Mouse (Mus musculus) liver, embryonic 14.5 days (tissue): ENCODE measurements around the gene Fgl2. TPM values are rescaled to one million over a fixed set of nuclear protein-coding genes. Genes with fewer than 3 reads are reported as not detected.

Experiments
- ATAC-seq: fragments of 200-750 bp; cut with Nextera tagmentation; 2 replicates; pipeline ENCODE4 v1.8.0; 2017; ENCODE audit warnings: moderate number of reproducible peaks, mild to moderate bottlenecking, moderate library complexity; ENCODE audit not compliant: insufficient read depth
- DNase-seq, 3 experiments: peaks; one replicate each; pipeline ENCODE4 v3.0.0-alpha.2; 2012 to 2013; ENCODE audit warnings: low read depth in 3 of 3, low spot score in 3 of 3
- H3K27ac ChIP-seq: fragments of 300-500 bp; sonication (generic); 2 replicates; pipeline ENCODE4 v1.5.1; 2014; ENCODE audit warnings: moderate library complexity, mild to moderate bottlenecking, control low read depth, inconsistent platforms
- H3K27me3 ChIP-seq: fragments of 300-500 bp; sonication (generic); 2 replicates; pipeline ENCODE4 v1.6.1; 2014; ENCODE audit warnings: mild to moderate bottlenecking, low read length, moderate library complexity; ENCODE audit not compliant: control insufficient read depth, insufficient read depth
- H3K36me3 ChIP-seq: fragments of 300-500 bp; sonication (generic); replicated peaks from 2 replicates; pipeline ENCODE4 v1.6.1; 2014; ENCODE audit warnings: low read depth; ENCODE audit not compliant: control insufficient read depth, insufficient read depth
- H3K4me1 ChIP-seq, 2 experiments: fragments of 200-500 bp in 1 of 2; fragments of 300-500 bp in 1 of 2; sonication (generic) in 1 of 2; replicated peaks; 2 replicates each; pipeline ENCODE4 v1.6.1; 2012 to 2014; ENCODE audit warnings: antibody characterized with exemption in 1 of 2, inconsistent platforms in 1 of 2, low read length in 1 of 2; ENCODE audit not compliant: control insufficient read depth in 2 of 2, insufficient read depth in 2 of 2
- H3K4me2 ChIP-seq: fragments of 300-500 bp; sonication (generic); 2 replicates; pipeline ENCODE4 v1.6.1; 2014; ENCODE audit warnings: low read depth, mild to moderate bottlenecking, control low read depth, moderate library complexity
- H3K4me3 ChIP-seq, 2 experiments: fragments of 200-500 bp in 1 of 2; fragments of 300-500 bp in 1 of 2; sonication (generic) in 1 of 2; 2 replicates each; pipeline ENCODE4 v1.5.1; 2012 to 2014; ENCODE audit warnings: low read depth in 2 of 2, low read length in 2 of 2, mild to moderate bottlenecking in 2 of 2, control low read depth in 1 of 2, inconsistent platforms in 1 of 2, moderate library complexity in 1 of 2; ENCODE audit not compliant: insufficient read depth in 1 of 2
- H3K9ac ChIP-seq: fragments of 300-500 bp; sonication (generic); replicated peaks from 2 replicates; pipeline ENCODE4 v1.6.1; 2014; ENCODE audit warnings: mild to moderate bottlenecking, control low read depth, moderate library complexity
- H3K9me3 ChIP-seq: fragments of 300-500 bp; sonication (generic); 2 replicates; pipeline ENCODE4 v1.6.1; 2016; ENCODE audit warnings: low read length, mixed read lengths; ENCODE audit not compliant: control insufficient read depth
- CTCF ChIP-seq: IDR thresholded peaks from 2 replicates; pipeline ENCODE4 v1.5.1; 2016; ENCODE audit warnings: antibody characterized with exemption, low read depth, control low read depth
- EP300 ChIP-seq: IDR thresholded peaks from 2 replicates; pipeline ENCODE4 v1.6.1; 2016; ENCODE audit warnings: antibody characterized with exemption, low read depth
- WGBS: fragments of 180-500 bp; shearing (Covaris S2); extraction: QIAGEN DNeasy Blood & Tissue Kit; methylation state at CpG from one replicate; pipeline ENCODE4 v1.1.7; 2014; ENCODE audit not compliant: insufficient replicate concordance; 5-methylcytosine and 5-hydroxymethylcytosine counted together
- polyA plus RNA-seq, 2 experiments: library from polyadenylated mRNA; depleted of rRNA in 1 of 2; stranded (reverse) in 1 of 2; unstranded in 1 of 2; fragments of >200 nt; fragmentation: Nextera tagmentation in 1 of 2; extraction: Ambion mirVana in 1 of 2; gene quantifications; 2 replicates each; pipeline versions ENCODE4 v1.2.1 to v1.2.3; 2012 to 2014

The Fgl2 gene
- polyA plus RNA-seq (2012; rRNA removed): 0.82 and 1.1 TPM in 2 replicates
- polyA plus RNA-seq (2014; fragmentation: Nextera tagmentation; extraction: Ambion mirVana): 1.6 and 1.7 TPM in 2 replicates

DNA sequence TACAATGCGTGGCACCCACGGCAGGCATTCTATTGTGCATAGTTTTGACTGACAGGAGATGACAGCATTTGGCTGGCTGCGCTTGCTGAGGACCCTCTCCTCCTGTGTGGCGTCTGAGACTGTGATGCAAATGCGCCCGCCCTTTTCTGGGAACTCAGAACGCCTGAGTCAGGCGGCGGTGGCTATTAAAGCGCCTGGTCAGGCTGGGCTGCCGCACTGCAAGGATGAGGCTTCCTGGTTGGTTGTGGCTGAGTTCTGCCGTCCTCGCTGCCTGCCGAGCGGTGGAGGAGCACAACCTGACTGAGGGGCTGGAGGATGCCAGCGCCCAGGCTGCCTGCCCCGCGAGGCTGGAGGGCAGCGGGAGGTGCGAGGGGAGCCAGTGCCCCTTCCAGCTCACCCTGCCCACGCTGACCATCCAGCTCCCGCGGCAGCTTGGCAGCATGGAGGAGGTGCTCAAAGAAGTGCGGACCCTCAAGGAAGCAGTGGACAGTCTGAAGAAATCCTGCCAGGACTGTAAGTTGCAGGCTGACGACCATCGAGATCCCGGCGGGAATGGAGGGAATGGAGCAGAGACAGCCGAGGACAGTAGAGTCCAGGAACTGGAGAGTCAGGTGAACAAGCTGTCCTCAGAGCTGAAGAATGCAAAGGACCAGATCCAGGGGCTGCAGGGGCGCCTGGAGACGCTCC lies at the start of gene Fgl2:
Gene Fgl2, plus strand, starts transcription at position 150 of the 687 bp plus-strand sequence.
- 4% methylated on average over 31 of the region's 31 CpGs for WGBS
- H3K4me1 ChIP-seq: no peaks in the 10 kb centered on the region
- H3K36me3 ChIP-seq: no peaks in the 10 kb centered on the region
- no peak for DNase-seq
- H3K27ac ChIP-seq: no peak within 1 kb of the TSS
- H3K27me3 ChIP-seq: no peaks in the 10 kb centered on the region; the same call in 1 of the 2 replicates
- H3K9ac ChIP-seq: no peak within 1 kb of the TSS
- peak within 1 kb of the TSS; percentile 61 for H3K4me2 ChIP-seq
- TF ChIP-seq CTCF (no peak), EP300 (no peak)
- H3K4me3 ChIP-seq: peak within 1 kb of the TSS; percentile 5 to 40
- peak; percentile 51; the same call in 1 of the 2 replicates for ATAC-seq
- no peaks in the 10 kb centered on the region for H3K9me3 ChIP-seq

DNA sequence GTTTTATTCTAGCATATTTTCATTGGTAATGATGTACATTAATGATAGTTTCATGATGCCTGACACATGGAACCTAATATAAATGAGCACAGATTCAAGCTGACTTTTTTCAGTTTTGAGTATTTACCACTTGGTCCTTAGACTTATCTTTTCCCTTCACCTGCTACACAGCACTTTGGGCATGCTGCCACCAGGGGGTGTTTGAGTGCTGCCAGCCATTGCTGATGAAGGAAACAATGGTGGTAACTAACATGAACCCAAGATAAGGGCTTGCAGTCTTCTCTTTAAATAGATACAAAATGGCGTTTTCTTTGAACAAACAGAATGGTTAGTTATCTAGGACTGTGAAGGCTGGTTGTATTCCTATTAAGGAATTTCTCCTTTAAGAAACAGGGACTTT lies 45.9 kb upstream of the Fgl2 start:
- Histone ChIP-seq H3K4me2 (no peak overlapping the region), H3K9ac (no peak overlapping the region), H3K27me3 (no peaks in the 10 kb centered on the region), H3K9me3 (no peaks in the 10 kb centered on the region), H3K36me3 (no peaks in the 10 kb centered on the region), H3K27ac (no peak overlapping the region), H3K4me1 (0 out of 4 replicates have a peak, but pooled peaks cover 0 to 1% of the 10 kb centered on the region in 2 experiments), H3K4me3 (no peak overlapping the region)
- ATAC-seq (no peak), DNase-seq (peak; percentile 14 to 30 (median 23))
- TF ChIP-seq EP300 (no peak), CTCF (peak; percentile 77)
- WGBS: 7% methylated on average over 1 of the region's 1 CpGs

DNA sequence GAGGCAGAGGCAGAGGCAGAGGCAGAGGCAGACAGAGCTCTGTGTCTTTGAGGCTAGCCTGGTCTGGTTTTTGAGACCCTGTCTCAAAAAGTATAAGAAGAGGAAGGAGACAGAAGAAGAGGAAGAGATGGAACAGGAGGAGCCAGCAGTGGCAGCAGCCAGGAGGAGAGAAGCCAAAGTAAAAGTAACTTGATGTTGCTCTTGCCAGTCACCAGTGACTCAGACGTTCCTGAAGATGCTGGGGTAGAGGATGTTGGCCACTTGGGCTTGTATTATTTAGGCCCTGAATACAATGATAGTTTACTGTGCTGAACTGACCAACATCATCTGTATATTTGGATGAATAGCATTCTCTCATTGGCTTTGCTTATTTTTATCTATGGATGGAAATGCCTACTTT lies 43.9 kb upstream of the Fgl2 start:
- H3K36me3 ChIP-seq: no peaks in the 10 kb centered on the region
- H3K9me3 ChIP-seq: no peaks in the 10 kb centered on the region
- TF ChIP-seq CTCF (no peak), EP300 (no peak)
- no peaks in the 10 kb centered on the region for H3K27me3 ChIP-seq
- DNase-seq (no peak), ATAC-seq (no peak)
- H3K4me3 ChIP-seq: no peak overlapping the region
- H3K4me1 ChIP-seq: 0 out of 4 replicates have a peak, but pooled peaks cover 0 to 1% of the 10 kb centered on the region in 2 experiments
- H3K9ac ChIP-seq: no peak overlapping the region
- H3K4me2 ChIP-seq: no peak overlapping the region
- H3K27ac ChIP-seq: no peak overlapping the region
- 21% methylated on average over 1 of the region's 1 CpGs for WGBS

DNA sequence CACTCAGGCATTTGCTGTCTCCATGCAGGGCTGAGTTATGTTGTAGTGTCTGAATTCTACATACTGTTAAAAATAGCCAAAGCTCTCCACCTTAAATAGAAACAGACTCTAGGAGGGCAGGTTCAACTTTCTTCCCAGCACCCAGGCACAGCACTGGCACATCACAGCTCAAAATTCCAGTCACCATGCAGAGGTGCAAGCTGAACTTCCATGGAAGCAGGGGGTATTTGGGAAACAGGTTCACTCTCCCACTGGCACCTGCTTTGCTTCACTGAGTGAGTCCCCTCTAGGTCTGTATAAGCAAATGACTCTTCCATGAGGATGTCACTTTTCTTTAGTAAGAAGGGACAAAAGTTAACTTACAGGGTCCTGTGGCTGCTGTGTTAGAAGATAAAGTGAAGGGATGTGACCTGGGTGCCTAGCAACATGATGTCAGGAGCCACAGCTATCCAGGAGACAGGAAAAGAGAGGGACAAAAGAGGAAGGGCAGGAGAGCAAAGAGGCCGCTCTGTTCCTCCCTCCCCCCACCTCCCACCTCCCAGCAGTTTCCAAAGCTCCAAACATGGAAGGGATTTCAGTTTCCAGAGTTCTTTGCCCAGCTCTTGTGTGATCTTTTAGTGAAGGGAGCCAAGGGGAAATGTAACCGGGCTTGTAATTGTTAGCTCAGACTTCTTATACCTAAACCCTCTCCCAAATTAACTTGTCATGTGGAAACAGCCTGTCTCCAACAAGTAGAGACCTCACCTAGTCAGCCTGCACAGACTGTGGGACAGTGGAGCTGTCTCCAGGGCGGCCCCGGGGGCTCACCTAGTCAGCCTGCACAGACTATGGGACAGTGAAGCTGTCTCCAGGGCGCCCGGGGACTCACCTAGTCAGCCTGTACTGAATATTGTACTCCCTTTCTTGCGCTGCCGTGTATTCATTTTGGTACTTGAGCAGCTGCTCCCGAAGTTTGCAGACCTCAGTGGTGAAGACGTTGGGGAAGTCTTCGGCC lies 42.5 kb upstream of the Fgl2 start:
- TF ChIP-seq EP300: no peak
- TF ChIP-seq CTCF: no peak
- 0 out of 4 replicates have a peak, but pooled peaks cover 0 to 1% of the 10 kb centered on the region in 2 experiments for H3K4me1 ChIP-seq
- H3K4me2 ChIP-seq: no peak overlapping the region
- H3K9ac ChIP-seq: no peak overlapping the region
- WGBS: 42% methylated on average over 11 of the region's 11 CpGs
- H3K27me3 ChIP-seq: no peaks in the 10 kb centered on the region
- H3K9me3 ChIP-seq: no peaks in the 10 kb centered on the region
- no peak overlapping the region for H3K4me3 ChIP-seq
- DNase-seq: no peak
- no peak overlapping the region for H3K27ac ChIP-seq
- no peak for ATAC-seq
- no peaks in the 10 kb centered on the region for H3K36me3 ChIP-seq

DNA sequence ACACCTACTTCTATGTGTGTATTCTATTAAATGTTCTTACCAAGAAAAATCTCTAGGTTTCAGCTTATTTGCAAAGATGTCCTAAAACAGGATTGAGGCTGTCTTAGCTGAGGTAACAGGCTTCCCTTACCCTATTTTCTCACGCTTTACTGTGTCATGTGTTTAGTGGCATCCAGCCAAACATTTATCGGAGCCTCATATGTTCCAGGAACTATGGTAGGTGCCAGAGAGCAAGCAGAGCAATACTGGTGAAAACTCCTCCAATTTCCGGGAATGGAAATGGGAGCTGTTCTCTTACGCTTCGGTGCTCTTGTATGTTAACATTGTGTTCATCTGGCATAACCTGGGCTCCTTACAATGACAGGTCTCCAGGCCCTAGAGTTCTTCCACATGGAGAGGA lies 40.8 kb upstream of the Fgl2 start:
- Histone ChIP-seq H3K36me3 (no peaks in the 10 kb centered on the region), H3K27ac (no peak overlapping the region), H3K4me2 (no peak overlapping the region), H3K4me3 (no peak overlapping the region), H3K4me1 (0 out of 4 replicates have a peak, but pooled peaks cover 0 to 1% of the 10 kb centered on the region in 2 experiments), H3K27me3 (no peaks in the 10 kb centered on the region), H3K9me3 (no peaks in the 10 kb centered on the region), H3K9ac (no peak overlapping the region)
- ATAC-seq: no peak
- TF ChIP-seq EP300 (no peak), CTCF (no peak)
- no peak for DNase-seq
- WGBS: 73% methylated on average over 5 of the region's 5 CpGs
